Mouse (Mus musculus) olfactory bulb, adult 2 months (tissue): ENCODE measurements at regions not wholly inside any gene's neighbourhood (a gene's known extent, or its start where the extent isn't known, plus 50 kb on each side); places are given as distances from the start of the nearest gene placed in this dataset.

Experiments used
- H3K27ac ChIP-seq: fragments of 200-500 bp; 2 replicates; pipeline ENCODE4 v1.5.1; 2012; ENCODE audit warnings: low read depth, low read length; ENCODE audit not compliant: insufficient read depth
- H3K4me1 ChIP-seq: fragments of 200-500 bp; 2 replicates; pipeline ENCODE4 v1.6.1; 2012; ENCODE audit warnings: low read length; ENCODE audit not compliant: control insufficient read depth, insufficient read depth
- H3K4me3 ChIP-seq: fragments of 200-500 bp; 2 replicates; pipeline ENCODE4 v1.5.1; 2012; ENCODE audit warnings: mild to moderate bottlenecking, low read depth, low read length, moderate library complexity; ENCODE audit not compliant: insufficient read depth
- CTCF ChIP-seq: fragments of 200-500 bp; IDR thresholded peaks from 2 replicates; pipeline ENCODE4 v1.5.1; 2012; ENCODE audit warnings: low read depth, mild to moderate bottlenecking, low read length, moderate library complexity; ENCODE audit not compliant: insufficient read depth
- POLR2A ChIP-seq: fragments of 200-500 bp; IDR thresholded peaks from 2 replicates; pipeline ENCODE4 v1.6.1; 2012; ENCODE audit warnings: mild to moderate bottlenecking, low read depth, low read length, moderate library complexity; ENCODE audit not compliant: insufficient read depth
- WGBS: fragments of 180-500 bp; shearing (Covaris S2); methylation state at CpG from one replicate; pipeline ENCODE4 v1.1.7; 2018; 5-methylcytosine and 5-hydroxymethylcytosine counted together

DNA sequence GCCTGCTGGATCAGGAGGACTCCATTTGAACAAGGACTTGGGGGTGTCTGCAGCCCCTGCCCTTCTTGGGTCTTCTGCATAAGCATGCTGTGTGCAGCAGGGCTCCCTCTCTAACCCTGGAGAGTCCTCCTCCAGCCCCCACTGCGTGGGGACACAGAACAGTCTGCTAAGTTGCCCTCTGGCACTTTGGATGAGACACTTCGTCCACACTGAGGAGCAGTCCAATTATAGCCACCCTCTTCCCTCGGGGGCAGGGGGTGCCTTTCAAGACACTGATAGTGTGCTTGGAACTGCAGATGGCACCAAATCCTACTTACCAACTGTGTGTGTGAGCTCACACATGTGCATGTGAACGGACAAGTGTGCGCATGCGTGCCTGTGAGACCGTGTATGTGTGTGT is 65.9 kb upstream of the Slc45a1 start:
- H3K4me1 ChIP-seq, result peaks cover 29% of the 10 kb centered on the region
- TF ChIP-seq CTCF (no peak), POLR2A (no peak)
- no peak overlapping the region for H3K4me3 ChIP-seq
- 71% methylated on average over 7 of the region's 7 CpGs for WGBS
- H3K27ac ChIP-seq, result no peak overlapping the region

GRCm38 (mm10) chr4:150715051-150715450 is 63.1 kb upstream of the Slc45a1 start:
- no peak for TF ChIP-seq POLR2A
- no peak for TF ChIP-seq CTCF
- 85% methylated on average over 2 of the region's 2 CpGs for WGBS
- Histone ChIP-seq H3K4me1 (peaks cover 21% of the 10 kb centered on the region), H3K4me3 (no peak overlapping the region), H3K27ac (no peak overlapping the region)

GRCm38 (mm10) chr4:150713291-150713690 is 61.3 kb upstream of the Slc45a1 start:
- H3K4me1 ChIP-seq, result peaks cover 19% of the 10 kb centered on the region
- H3K27ac ChIP-seq, result peak overlapping the region; percentile 63
- no peak for TF ChIP-seq CTCF
- TF ChIP-seq POLR2A, result no peak
- H3K4me3 ChIP-seq, result no peak overlapping the region
- WGBS, result 30% methylated on average over 5 of the region's 5 CpGs

- H3K4me1 ChIP-seq, result peaks cover 20% of the 10 kb centered on the region
- H3K4me3 ChIP-seq, result no peak overlapping the region
- TF ChIP-seq POLR2A, result no peak
- no peak for TF ChIP-seq CTCF
- WGBS, result 34% methylated on average over 10 of the region's 10 CpGs
- no peak overlapping the region for H3K27ac ChIP-seq
Observed at GRCm38 (mm10) chr4:150712856-150713255, 60.9 kb upstream of the Slc45a1 start.

GRCm38 (mm10) chr4:150711646-150712045 is 59.7 kb upstream of the Slc45a1 start:
- Histone ChIP-seq H3K4me3 (no peak overlapping the region), H3K27ac (no peak overlapping the region), H3K4me1 (peaks cover 24% of the 10 kb centered on the region)
- WGBS, result 95% methylated on average over 6 of the region's 6 CpGs
- TF ChIP-seq POLR2A (no peak), CTCF (no peak)

DNA sequence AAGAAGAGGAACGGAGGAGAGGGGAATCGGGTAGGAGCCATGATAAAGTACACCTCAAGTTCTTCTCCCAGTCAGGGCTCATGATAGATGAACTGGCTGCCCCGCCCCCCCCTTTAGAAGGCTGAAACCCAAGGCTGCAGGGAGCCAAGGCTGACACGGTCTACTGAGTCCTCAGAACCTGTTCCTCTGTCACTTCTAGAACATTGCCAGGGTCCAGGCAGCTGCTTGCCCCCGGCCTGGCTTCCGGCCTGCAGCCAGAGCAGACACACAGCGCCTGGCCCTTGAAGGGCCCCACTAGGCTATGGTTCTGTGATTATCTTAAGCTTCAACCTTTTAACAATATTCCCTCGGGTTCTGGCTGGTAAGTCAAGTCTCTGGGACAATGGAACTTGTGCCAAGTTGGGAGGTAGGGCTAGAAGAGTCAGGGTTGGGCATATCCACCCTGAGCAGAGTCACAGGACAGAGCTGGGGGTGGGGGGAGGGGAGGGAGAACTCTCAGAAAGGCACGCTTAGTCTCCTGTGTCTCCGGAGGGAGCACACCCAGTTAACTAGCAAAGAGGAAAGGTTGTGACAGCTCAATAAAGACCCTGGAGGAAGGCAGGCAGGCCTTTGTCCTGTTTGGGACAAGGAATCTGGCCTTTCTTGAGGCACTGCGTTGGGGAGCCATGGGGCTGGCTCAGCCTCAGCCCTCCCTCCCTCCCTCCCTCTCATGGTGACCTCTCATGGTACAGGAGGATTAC is 57.6 kb upstream of the Slc45a1 start:
- H3K4me1 ChIP-seq, result peaks cover 23% of the 10 kb centered on the region
- no peak overlapping the region for H3K27ac ChIP-seq
- WGBS, result 63% methylated on average over 11 of the region's 11 CpGs
- TF ChIP-seq CTCF (no peak), POLR2A (no peak)
- H3K4me3 ChIP-seq, result no peak overlapping the region

DNA sequence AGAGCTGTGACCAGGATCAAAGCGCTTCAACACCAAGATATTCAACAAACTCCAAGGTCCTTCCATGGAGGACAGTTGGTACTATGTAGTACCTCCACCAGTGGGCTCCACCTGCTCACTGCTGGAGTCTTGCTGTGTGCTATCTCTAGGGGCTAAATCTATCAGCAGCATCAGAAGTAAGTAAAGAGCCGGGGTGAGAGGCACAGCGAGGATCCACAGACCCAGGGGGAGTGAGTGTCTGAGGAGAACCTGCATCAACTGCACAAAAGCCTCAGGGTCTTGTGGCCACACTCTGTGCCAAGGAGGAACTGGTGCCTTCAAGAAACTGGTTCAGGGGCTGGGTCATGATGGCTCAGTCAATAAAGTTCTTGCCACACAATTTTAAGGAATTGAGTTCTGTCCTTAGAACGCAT is 56.6 kb upstream of the Slc45a1 start:
- H3K4me3 ChIP-seq, result no peak overlapping the region
- 84% methylated on average over 4 of the region's 4 CpGs for whole genome bisulfite sequencing
- no peak overlapping the region for H3K27ac ChIP-seq
- peaks cover 23% of the 10 kb centered on the region for H3K4me1 ChIP-seq
- no peak for TF ChIP-seq CTCF
- TF ChIP-seq POLR2A, result no peak

DNA sequence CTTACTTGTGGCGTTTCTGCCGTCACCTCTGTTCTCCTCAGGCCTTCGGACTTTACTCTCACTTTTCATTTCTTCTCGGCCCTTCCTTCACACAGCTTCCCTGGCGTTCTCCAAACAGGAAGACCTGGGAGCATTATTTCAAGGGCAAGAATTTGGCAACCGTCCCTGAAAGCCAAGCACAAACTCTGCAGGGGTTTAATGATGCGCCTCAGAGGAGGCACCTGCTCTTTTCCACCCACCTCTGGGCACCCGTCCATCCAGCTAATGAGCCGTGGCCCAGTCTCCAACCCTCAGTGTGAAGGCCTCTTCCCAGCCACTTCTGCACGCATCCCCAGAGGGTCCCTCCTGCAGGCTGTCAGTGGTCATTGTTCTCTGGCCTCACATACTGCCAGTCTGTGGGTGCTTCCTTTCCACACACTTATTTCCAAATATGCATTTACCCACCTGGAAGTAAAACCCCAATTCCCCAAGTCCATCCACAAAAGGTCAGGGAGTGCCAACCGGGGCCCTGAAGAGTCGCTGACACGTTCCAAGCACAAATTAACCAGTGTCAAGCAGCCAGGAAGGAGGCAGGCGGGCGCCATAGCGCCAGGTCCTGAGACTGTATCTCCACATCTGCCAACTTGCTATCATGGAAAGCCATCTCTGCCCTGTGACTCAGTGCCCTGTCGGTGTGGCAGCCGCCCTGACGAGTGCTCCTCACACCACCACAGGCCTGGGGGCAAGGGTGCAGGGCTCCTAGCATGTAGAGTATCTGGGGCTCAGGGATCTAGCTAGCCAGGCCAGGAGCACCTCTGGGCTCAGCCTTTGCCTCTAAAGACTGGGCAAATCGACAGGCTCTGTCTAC is 56.0 kb upstream of the Slc45a1 start:
- H3K4me1 ChIP-seq, result peaks cover 23% of the 10 kb centered on the region
- TF ChIP-seq POLR2A (no peak), CTCF (no peak)
- H3K4me3 ChIP-seq, result no peak overlapping the region
- 64% methylated on average over 20 of the region's 20 CpGs for WGBS
- H3K27ac ChIP-seq, result no peak overlapping the region
